8 mouse cellular contexts compared by ENCODE assay signal in genomic region chr8:122280588-122281316, GRCm38 (mm10). TPM values are rescaled to one million over a fixed set of nuclear protein-coding genes. Genes with fewer than 3 reads are reported as not detected.
DNase-seq lines count a peak whose midpoint lies in the region; ATAC-seq and TF ChIP-seq lines count a peak whose summit lies in the region.

No protein-coding gene starts in this region.

- no peaks in the 10 kb centered on the region for H3K9me3 ChIP-seq in E14TG2a.4 (ENCODE audit: low read length)
- H3K9me3 ChIP-seq in kidney, embryonic 16.5 days (ENCODE audit: low read length) = no peaks in the 10 kb centered on the region
- H3K9me3 ChIP-seq in midbrain, embryonic 10.5 days (replicated peaks) = no peaks in the 10 kb centered on the region

- peaks cover 11% of the 10 kb centered on the region for H3K4me1 ChIP-seq in heart, adult 2 months (ENCODE audit: control insufficient read depth, insufficient read depth, low read length)
- peaks cover 52% of the 10 kb centered on the region for H3K4me1 ChIP-seq in E14TG2a.4 (replicated peaks; ENCODE audit: low read depth, low read length)
- H3K4me1 ChIP-seq in embryonic fibroblast, embryonic 13.5 days (ENCODE audit: control insufficient read depth, insufficient read depth, low read length) = peaks cover 12% of the 10 kb centered on the region; the same call in 1 of the 2 replicates
- H3K4me1 ChIP-seq in kidney, embryonic 16.5 days (ENCODE audit: insufficient read depth, low read length) = peaks cover 47% of the 10 kb centered on the region
- peaks cover 56% of the 10 kb centered on the region for H3K4me1 ChIP-seq in midbrain, embryonic 10.5 days

- peak overlapping the region; percentile 42 for H3K4me3 ChIP-seq in heart, adult 2 months
- H3K4me3 ChIP-seq in E14TG2a.4 (replicated peaks; ENCODE audit: low read length) = peak overlapping the region; percentile 83
- H3K4me3 ChIP-seq in embryonic fibroblast, embryonic 13.5 days (ENCODE audit: insufficient read depth, low read length) = 0 out of 2 replicates have a peak overlapping the region, but pooled peaks have one; percentile 7
- peak overlapping the region; percentile 80 for H3K4me3 ChIP-seq in kidney, embryonic 16.5 days (ENCODE audit: low read length)
- H3K4me3 ChIP-seq in midbrain, embryonic 10.5 days = peak overlapping the region; percentile 71

- intact Hi-C loops in heart, adult 2 months (cut with DNase I) = loop anchor here (5.0 kb wide), 1 partner anchor 162 kb away; the partner anchor contains the start of gene Mvd

- H3K27me3 ChIP-seq in heart, adult 2 months (ENCODE audit: control insufficient read depth, insufficient read depth, low read length) = no peaks in the 10 kb centered on the region
- H3K27me3 ChIP-seq in E14TG2a.4 (ENCODE audit: insufficient read depth, low read length) = peaks cover 65% of the 10 kb centered on the region
- H3K27me3 ChIP-seq in kidney, embryonic 16.5 days (ENCODE audit: insufficient read depth, low read length) = 0 out of 2 replicates have a peak, but pooled peaks cover 4% of the 10 kb centered on the region
- peaks cover 54% of the 10 kb centered on the region for H3K27me3 ChIP-seq in midbrain, embryonic 10.5 days (ENCODE audit: low read depth, poor library complexity, severe bottlenecking)

- TF ChIP-seq EP300 in heart, adult 2 months (IDR thresholded peaks at IDR 0.05; ENCODE audit: insufficient read depth, low read depth, low read length) = no peak

- WGBS in heart, adult 2 months = 17% methylated on average over 20 of the region's 20 CpGs
- 4% methylated on average over 20 of the region's 20 CpGs for WGBS in kidney, embryonic 16.5 days
- WGBS in midbrain, embryonic 10.5 days = 13% methylated on average over 20 of the region's 20 CpGs

- H3K4me2 ChIP-seq in kidney, embryonic 16.5 days (replicated peaks; ENCODE audit: low read depth, low read length) = peak overlapping the region; percentile 93

- no peak for TF ChIP-seq CTCF in heart, adult 2 months (IDR thresholded peaks at IDR 0.05)
- TF ChIP-seq CTCF in E14TG2a.4 (conservative IDR thresholded peaks at IDR 0.05; ENCODE audit: low read length) = no peak
- no peak for TF ChIP-seq CTCF in embryonic fibroblast, embryonic 13.5 days (IDR thresholded peaks at IDR 0.05; ENCODE audit: borderline replicate concordance, insufficient read depth, low read length)

- peak overlapping the region; percentile 25 for H3K9ac ChIP-seq in heart, adult 2 months (ENCODE audit: low read depth, low read length)
- peak overlapping the region; percentile 65 for H3K9ac ChIP-seq in kidney, embryonic 16.5 days (replicated peaks; ENCODE audit: low read length)

- TF ChIP-seq POLR2A in heart, adult 2 months (IDR thresholded peaks at IDR 0.05; ENCODE audit: insufficient read depth, low read depth, low read length) = no peak
- 0 out of 2 replicates have a peak, but pooled peaks have one; percentile 29 for TF ChIP-seq POLR2A in embryonic fibroblast, embryonic 13.5 days (IDR thresholded peaks at IDR 0.05; ENCODE audit: low read depth, low read length)

- H3K79me2 ChIP-seq in heart, adult 2 months (replicated peaks; ENCODE audit: control insufficient read depth, insufficient read depth, low read length) = 0 out of 2 replicates have a peak, but pooled peaks cover 2% of the 10 kb centered on the region

- peak overlapping the region; percentile 86 for H3K27ac ChIP-seq in heart, adult 2 months
- H3K27ac ChIP-seq in embryonic fibroblast, embryonic 13.5 days (ENCODE audit: insufficient read depth, low read length) = peak overlapping the region; percentile 55
- peak overlapping the region; percentile 87 for H3K27ac ChIP-seq in kidney, embryonic 16.5 days (ENCODE audit: low read length)
- H3K27ac ChIP-seq in midbrain, embryonic 10.5 days (replicated peaks) = peak overlapping the region; percentile 88

- H3K36me3 ChIP-seq in heart, adult 2 months (ENCODE audit: control insufficient read depth, insufficient read depth, low read length) = no peaks in the 10 kb centered on the region
- H3K36me3 ChIP-seq in E14TG2a.4 (ENCODE audit: insufficient read depth, low read length) = no peaks in the 10 kb centered on the region
- no peaks in the 10 kb centered on the region for H3K36me3 ChIP-seq in kidney, embryonic 16.5 days (ENCODE audit: insufficient read depth, low read length)
- no peaks in the 10 kb centered on the region for H3K36me3 ChIP-seq in midbrain, embryonic 10.5 days

- no peak for DNase-seq in heart, adult 2 months
- DNase-seq in heart, adult 11 months = no peak
- DNase-seq in midbrain, embryonic 10.5 days (ENCODE audit: low spot score) = no peak
- no peak for DNase-seq in adrenal gland, adult 2 months
- DNase-seq in right cerebral cortex, postnatal 4 days = no peak

- peak; percentile 52 for ATAC-seq in kidney, embryonic 16.5 days (ENCODE audit: low FRiP score, low TSS enrichment)

RNA-seq across cellular contexts. Expression of gene Zfpm1, which starts 1.2 kb away (rescaled TPM):
- 10 to 100 TPM; 21.2 to 24.6 TPM for total RNA-seq in heart, adult 2 months (2021)
- polyA plus RNA-seq in heart, adult 2 months (2012; rRNA removed) = 20.0 and 20.9 TPM in 2 replicates
- polyA plus RNA-seq in embryonic fibroblast, embryonic 13.5 days (2011; ENCODE audit: insufficient read length, low read depth, missing spikeins) = 10.3 and 12.6 TPM in 2 replicates
- 1.5 and 1.6 TPM in 2 replicates for polyA plus RNA-seq in kidney, embryonic 16.5 days (2015; fragmentation: Nextera tagmentation; extraction: Ambion mirVana)
- 1.3 and 1.5 TPM in 2 replicates for polyA plus RNA-seq in midbrain, embryonic 10.5 days (2016; fragmentation: Nextera tagmentation; extraction: Ambion mirVana)
- 10 to 100 TPM; 16.0 to 24.2 TPM for total RNA-seq in adrenal gland, adult 2 months (2021)
- polyA plus RNA-seq in adrenal gland, adult 2 months (2012; rRNA removed) = 37.4 and 60.4 TPM in 2 replicates

Comparison
In these comparisons a context has a peak if more than half of its experiments do, and no peak if none do; other contexts are left out.
1. H3K4me3 ChIP-seq: peak in every context shown above with its lines; median percentile 83 in E14TG2a.4; 80 in kidney, embryonic 16.5 days; 71 in midbrain, embryonic 10.5 days; 42 in heart, adult 2 months; 7 in embryonic fibroblast, embryonic 13.5 days.